Mouse (Mus musculus) layer of hippocampus, postnatal 25 days (tissue): Measurements from ENCODE around the gene Spata21. TPM values are rescaled to one million over a fixed set of nuclear protein-coding genes. Genes with fewer than 3 reads are reported as not detected.
"Not testable (repeated sequence)": the region's sequence is repeated elsewhere in the genome, so short reads cannot be mapped to it uniquely, and the experiment has no call there.

Source experiments
- DNase-seq, 2 experiments: peaks; one replicate each; pipeline ENCODE4 v3.0.0; 2022; ENCODE audit warnings: mixed read lengths in 2 of 2, low spot score in 1 of 2; ENCODE audit errors: extremely low spot score in 1 of 2
- total RNA-seq, 2 experiments: library from RNA; stranded (reverse); gene quantifications; 2 replicates each; pipeline ENCODE4 v1.2.3; 2021

Gene Spata21
- total RNA-seq, 2 experiments from 2014 or later = 0.17 to 0.21 TPM

GRCm38 (mm10) chr4:141122663-141123062 is 34.5 kb downstream of the Spata21 start:
- DNase-seq = no peak

- DNase-seq = no peak
These were observed 34.9 kb downstream of the Spata21 start for GRCm38 (mm10) chr4:141123065-141123464.

- no peak for DNase-seq
These were observed 41.1 kb downstream of the Spata21 start for GRCm38 (mm10) chr4:141129190-141129710.

- no peak for DNase-seq
These were observed 42.7 kb downstream of the Spata21 start for GRCm38 (mm10) chr4:141130704-141131342.

- DNase-seq = no peak
These were observed 43.5 kb downstream of the Spata21 start for GRCm38 (mm10) chr4:141131531-141132061.

- no peak for DNase-seq
These were observed 44.1 kb downstream of the Spata21 start for GRCm38 (mm10) chr4:141132191-141132590.

GRCm38 (mm10) chr4:141133227-141133626 is 45.1 kb downstream of the Spata21 start:
- no peak for DNase-seq

- no peak for DNase-seq
These were observed 45.9 kb downstream of the Spata21 start for GRCm38 (mm10) chr4:141134031-141134441.

GRCm38 (mm10) chr4:141134751-141135530 is 46.8 kb downstream of the Spata21 start:
- no peak for DNase-seq

- no peak for DNase-seq
These were observed 48.0 kb downstream of the Spata21 start for GRCm38 (mm10) chr4:141136126-141136525.

- DNase-seq = not testable (repeated sequence)
These were observed 49.6 kb downstream of the Spata21 start for GRCm38 (mm10) chr4:141137740-141138139.

- no peak for DNase-seq
These were observed 50.4 kb downstream of the Spata21 start for GRCm38 (mm10) chr4:141138425-141139115.

- peak; percentile 96 to 98 for DNase-seq
These were observed 51.2 kb downstream of the Spata21 start, which contains the start of gene Szrd1 for GRCm38 (mm10) chr4:141139116-141139970. TSS of gene Szrd1 (minus strand) at chr4:141139775.

GRCm38 (mm10) chr4:141140354-141140753 is 52.2 kb downstream of the Spata21 start:
- DNase-seq = not testable (repeated sequence)

GRCm38 (mm10) chr4:141140967-141141366 is 52.8 kb downstream of the Spata21 start:
- DNase-seq = no peak

GRCm38 (mm10) chr4:141142285-141142811 is 54.2 kb downstream of the Spata21 start:
- DNase-seq = peak; percentile 58 to 86

GRCm38 (mm10) chr4:141145124-141145523 is 57.0 kb downstream of the Spata21 start:
- DNase-seq = not testable (repeated sequence)

GRCm38 (mm10) chr4:141146491-141147033 is 58.4 kb downstream of the Spata21 start:
- DNase-seq = no peak
